Mouse (Mus musculus) heart, adult 2 months (tissue): Measurements from ENCODE around the gene Mon2.

ENCODE experiments used
- CTCF ChIP-seq: fragments of 200-600 bp; IDR thresholded peaks from 2 replicates; pipeline ENCODE4 v1.8.1; 2022; ENCODE audit warnings: antibody characterized with exemption, mild to moderate bottlenecking, moderate library complexity
- EP300 ChIP-seq: fragments of 200-500 bp; IDR thresholded peaks from 2 replicates; pipeline ENCODE4 v1.6.1; 2011; ENCODE audit warnings: low read depth, low read length, control low read depth; ENCODE audit not compliant: insufficient read depth
- POLR2A ChIP-seq: fragments of 200-500 bp; IDR thresholded peaks from 2 replicates; pipeline ENCODE4 v1.6.1; 2011; ENCODE audit warnings: mild to moderate bottlenecking, low read depth, low read length, control low read depth; ENCODE audit not compliant: insufficient read depth

DNA sequence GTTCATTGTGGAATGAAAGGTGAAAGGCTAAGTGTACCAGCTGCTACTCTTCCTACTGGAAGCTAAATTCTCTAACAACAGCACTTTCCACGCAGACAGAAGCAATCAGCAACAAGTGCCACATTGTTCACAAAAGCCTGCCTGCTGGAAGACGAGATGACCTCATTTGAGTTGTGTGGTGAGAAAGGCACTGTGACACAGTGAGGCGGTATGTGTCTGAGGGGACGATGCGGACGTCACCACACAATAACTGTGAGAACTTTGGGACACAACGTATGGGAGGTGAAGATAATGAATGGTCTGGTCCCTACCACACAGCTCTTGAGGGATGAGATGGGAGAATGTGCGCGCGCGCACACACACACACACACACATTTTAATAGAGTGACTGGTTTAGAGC lies 34.2 kb upstream of the Mon2 start:
- no peak for TF ChIP-seq CTCF
- no peak for TF ChIP-seq POLR2A
- TF ChIP-seq EP300, result no peak
